Comparison of ENCODE assay signal across 8 mouse cellular contexts in genomic region chr4:142095513-142096241, GRCm38 (mm10). TPM values are rescaled to one million over a fixed set of nuclear protein-coding genes. Genes with fewer than 3 reads are reported as not detected.
A peak's percentile ranks its signal among the peaks of the same experiment; 100 is the strongest.
DNase-seq lines count a peak whose midpoint lies in the region; ATAC-seq and TF ChIP-seq lines count a peak whose summit lies in the region.

No protein-coding gene starts in this region.

- TF ChIP-seq CTCF in CH12.LX (conservative IDR thresholded peaks at IDR 0.05 in 1 of 2, IDR thresholded peaks at IDR 0.05 in 1 of 2; ENCODE audit: low read depth in 2 of 2, low read length in 2 of 2) = no peak
- no peak for TF ChIP-seq CTCF in liver, postnatal 0 days (IDR thresholded peaks at IDR 0.05; ENCODE audit: low read depth)

- H3K27me3 ChIP-seq in CH12.LX (replicated peaks) = peaks cover 10% of the 10 kb centered on the region
- no peaks in the 10 kb centered on the region for H3K27me3 ChIP-seq in embryonic facial prominence, embryonic 13.5 days
- no peaks in the 10 kb centered on the region for H3K27me3 ChIP-seq in liver, postnatal 0 days (ENCODE audit: insufficient read depth, low read length)

- in situ Hi-C loops in CH12.LX (cut with MboI; ENCODE audit: low pct_ligation_motif_present, low pct_unique_long_range_greater_than_20kb, low sequenced_read_pairs) = loop anchor here (25.0 kb wide), 1 partner anchor 683 kb away; the partner anchor contains the start of genes Clcnkb and Hspb7

- ATAC-seq in embryonic facial prominence, embryonic 13.5 days (ENCODE audit: insufficient number of reproducible peaks, insufficient read depth, low FRiP score, low TSS enrichment, low read depth) = peak; percentile 57
- no peak for ATAC-seq in liver, postnatal 0 days

- no peak for TF ChIP-seq EP300 in CH12.LX (IDR thresholded peaks at IDR 0.05; ENCODE audit: low read length)
- no peak for TF ChIP-seq EP300 in liver, postnatal 0 days (IDR thresholded peaks at IDR 0.05; ENCODE audit: low read depth)

- no peaks in the 10 kb centered on the region for H3K9me3 ChIP-seq in CH12.LX (replicated peaks; ENCODE audit: low read length)
- no peaks in the 10 kb centered on the region for H3K9me3 ChIP-seq in embryonic facial prominence, embryonic 13.5 days
- H3K9me3 ChIP-seq in liver, postnatal 0 days (ENCODE audit: low read length) = no peaks in the 10 kb centered on the region

- H3K9ac ChIP-seq in CH12.LX (ENCODE audit: insufficient read depth, low read depth) = no peak overlapping the region
- no peak overlapping the region for H3K9ac ChIP-seq in embryonic facial prominence, embryonic 13.5 days
- no peak overlapping the region for H3K9ac ChIP-seq in liver, postnatal 0 days (replicated peaks)

- WGBS in embryonic facial prominence, embryonic 13.5 days = 28% methylated on average over 15 of the region's 15 CpGs
- 61% methylated on average over 15 of the region's 15 CpGs for WGBS in liver, postnatal 0 days (ENCODE audit: insufficient replicate concordance)

- DNase-seq in CH12.LX (ENCODE audit: extremely low read depth) = no peak
- DNase-seq in NIH3T3 (ENCODE audit: low read depth) = peak; percentile 76
- DNase-seq in heart, postnatal 36 days = peak; percentile 75 to 80
- DNase-seq in lung, postnatal 10 days = peak; percentile 56
- DNase-seq in B cell, adult 2 months = no peak
- DNase-seq in liver, postnatal 0 days = no peak
- DNase-seq in right cerebral cortex, adult 18-20 months = no peak

- no peak overlapping the region for H3K4me3 ChIP-seq in CH12.LX (replicated peaks in 1 of 3; ENCODE audit: low read depth in 2 of 3, low read length in 2 of 3, poor library complexity in 1 of 3)
- no peak overlapping the region for H3K4me3 ChIP-seq in embryonic facial prominence, embryonic 13.5 days
- no peak overlapping the region for H3K4me3 ChIP-seq in liver, postnatal 0 days (ENCODE audit: low read depth, low read length)

- dilution Hi-C loops in CH12.LX (cut with MboI; ENCODE audit: extremely low pct_ligation_motif_present, extremely low pct_unique_long_range_greater_than_20kb, low sequenced_read_pairs) = no loop called here

- no peak for TF ChIP-seq POLR2A in CH12.LX (IDR thresholded peaks at IDR 0.05; ENCODE audit: low read depth, low read length)

- H3K4me2 ChIP-seq in CH12.LX (ENCODE audit: insufficient read depth, low read depth, poor library complexity, severe bottlenecking) = no peak overlapping the region
- H3K4me2 ChIP-seq in embryonic facial prominence, embryonic 13.5 days = peak overlapping the region; percentile 17
- H3K4me2 ChIP-seq in liver, postnatal 0 days (ENCODE audit: low read depth, low read length) = no peak overlapping the region

- no peaks in the 10 kb centered on the region for H3K4me1 ChIP-seq in CH12.LX (ENCODE audit: control insufficient read depth in 1 of 2, insufficient read depth in 2 of 2)
- H3K4me1 ChIP-seq in embryonic facial prominence, embryonic 13.5 days = peaks cover 25% of the 10 kb centered on the region
- 0 out of 2 replicates have a peak, but pooled peaks cover 12% of the 10 kb centered on the region for H3K4me1 ChIP-seq in liver, postnatal 0 days (ENCODE audit: insufficient read depth)

- intact Hi-C loops in heart, postnatal 36 days (cut with DNase I) = loop anchor here (10.0 kb wide), 1 partner anchor 221 kb away; the partner anchor contains the start of gene Efhd2

- H3K27ac ChIP-seq in CH12.LX (ENCODE audit: insufficient read depth, low read depth) = no peak overlapping the region
- H3K27ac ChIP-seq in embryonic facial prominence, embryonic 13.5 days = 0 out of 2 replicates have a peak overlapping the region, but pooled peaks have one; percentile 52
- no peak overlapping the region for H3K27ac ChIP-seq in liver, postnatal 0 days (ENCODE audit: low read depth)

- H3K79me2 ChIP-seq in CH12.LX (replicated peaks; ENCODE audit: control insufficient read depth, extremely low read depth, insufficient read depth, poor library complexity, severe bottlenecking) = no peaks in the 10 kb centered on the region

- no peaks in the 10 kb centered on the region for H3K36me3 ChIP-seq in CH12.LX (replicated peaks in 1 of 2; ENCODE audit: control insufficient read depth in 1 of 2, insufficient read depth in 1 of 2, low read length in 1 of 2)
- H3K36me3 ChIP-seq in embryonic facial prominence, embryonic 13.5 days = no peaks in the 10 kb centered on the region
- no peaks in the 10 kb centered on the region for H3K36me3 ChIP-seq in liver, postnatal 0 days (replicated peaks; ENCODE audit: insufficient read depth, low read length)

- no peak for TF ChIP-seq RAD21 in CH12.LX (IDR thresholded peaks at IDR 0.05; ENCODE audit: low read depth, low read length)

TF ChIP-seq in CH12.LX, 34 proteins besides CTCF, POLR2A, EP300 and RAD21:
- TF ChIP-seq JUN (IDR thresholded peaks at IDR 0.05; ENCODE audit: insufficient read depth, low read depth, low read length) (no peak), CHD1 (IDR thresholded peaks at IDR 0.05; ENCODE audit: low read depth, low read length) (no peak), ELF1 (IDR thresholded peaks at IDR 0.05; ENCODE audit: low read depth, low read length) (peak; percentile 38; the same call in 1 of the 2 replicates), MXI1 (IDR thresholded peaks at IDR 0.05; ENCODE audit: low read depth, low read length) (no peak)

RNA-seq across cellular contexts. Expression of gene Tmem51, which starts 11.6 kb away (rescaled TPM):
- total RNA-seq in CH12.LX (2012; rRNA removed) (1.1 and 1.4 TPM in 2 replicates), CH12.LX (2014; rRNA removed) (6.6 and 8.0 TPM in 2 replicates)
- 8.0 and 8.5 TPM in 2 replicates for polyA plus RNA-seq in CH12.LX (2012; ENCODE audit: insufficient read length, low read depth)
- polyA plus RNA-seq in embryonic facial prominence, embryonic 13.5 days (2015; fragmentation: Nextera tagmentation; extraction: Ambion mirVana) = 13.9 and 14.2 TPM in 2 replicates
- 1 to 10 TPM; 5.1 to 5.2 TPM for total RNA-seq in heart, postnatal 36 days (2021)
- polyA plus RNA-seq in liver, postnatal 0 days (2015; fragmentation: Nextera tagmentation; extraction: Ambion mirVana) = 13.7 and 15.7 TPM in 2 replicates

Comparison
In these comparisons a context has a peak if more than half of its experiments do, and no peak if none do; other contexts are left out.
1. DNase-seq: peak in NIH3T3 (single experiment), heart, postnatal 36 days (2 of 2) and lung, postnatal 10 days (single experiment); none in CH12.LX (single experiment), B cell, adult 2 months (0 of 2), liver, postnatal 0 days (single experiment) and right cerebral cortex, adult 18-20 months (single experiment).